Mouse (Mus musculus): Measurements from ENCODE around the gene Pskh1.

GRCm38 (mm10) chr8:105893339-105893738 is 6.9 kb upstream of the Pskh1 start, which contains the start of gene Nrn1l:
- TF ChIP-seq CTCF (IDR thresholded peaks at IDR 0.05; ENCODE audit: low read depth) (no peak), EP300 (IDR thresholded peaks at IDR 0.05; ENCODE audit: low read depth) (no peak)

All from liver, embryonic 14.5 days (tissue).